Mouse (Mus musculus) hindbrain, embryonic 10.5 days (tissue): ENCODE data around the gene Ddx6. TPM values are rescaled to one million over a fixed set of nuclear protein-coding genes. Genes with fewer than 3 reads are reported as not detected.
"Not testable (repeated sequence)": the region's sequence is repeated elsewhere in the genome, so short reads cannot be mapped to it uniquely, and the experiment has no call there.

ENCODE experiments used
- DNase-seq: peaks from one replicate; pipeline ENCODE4 v3.0.0-alpha.2; 2017; ENCODE audit warnings: low spot score
- H3K27ac ChIP-seq: fragments of 300-500 bp; sonication (generic); 2 replicates; pipeline ENCODE4 v1.5.1; 2016; ENCODE audit warnings: mild to moderate bottlenecking, moderate library complexity
- H3K27me3 ChIP-seq: fragments of 300-500 bp; sonication (generic); 2 replicates; pipeline ENCODE4 v1.6.1; 2016; ENCODE audit warnings: mild to moderate bottlenecking; ENCODE audit not compliant: poor library complexity, insufficient read depth, severe bottlenecking
- H3K36me3 ChIP-seq: fragments of 300-500 bp; sonication (generic); 2 replicates; pipeline ENCODE4 v1.6.1; 2016; ENCODE audit warnings: mild to moderate bottlenecking, moderate library complexity
- H3K4me1 ChIP-seq: fragments of 300-500 bp; sonication (generic); replicated peaks from 2 replicates; pipeline ENCODE4 v1.6.1; 2016; ENCODE audit warnings: mild to moderate bottlenecking
- H3K4me3 ChIP-seq: fragments of 300-500 bp; sonication (generic); 2 replicates; pipeline ENCODE4 v1.5.1; 2016; ENCODE audit warnings: mild to moderate bottlenecking, moderate library complexity
- H3K9me3 ChIP-seq: fragments of 300-500 bp; sonication (generic); 2 replicates; pipeline ENCODE4 v1.6.1; 2016; ENCODE audit warnings: mild to moderate bottlenecking, moderate library complexity
- WGBS: fragments of 180-500 bp; shearing (Covaris S2); methylation state at CpG from one replicate; pipeline ENCODE4 v1.1.7; 2016; 5-methylcytosine and 5-hydroxymethylcytosine counted together
- polyA plus RNA-seq: library from polyadenylated mRNA; unstranded; fragments of >200 nt; fragmentation: Nextera tagmentation; extraction: Ambion mirVana; gene quantifications from 2 replicates; pipeline ENCODE4 v1.2.1, GENCODE M21; 2016

Gene Ddx6
- polyA plus RNA-seq, 1 experiment from 2014 or later: 16.8 TPM

DNA sequence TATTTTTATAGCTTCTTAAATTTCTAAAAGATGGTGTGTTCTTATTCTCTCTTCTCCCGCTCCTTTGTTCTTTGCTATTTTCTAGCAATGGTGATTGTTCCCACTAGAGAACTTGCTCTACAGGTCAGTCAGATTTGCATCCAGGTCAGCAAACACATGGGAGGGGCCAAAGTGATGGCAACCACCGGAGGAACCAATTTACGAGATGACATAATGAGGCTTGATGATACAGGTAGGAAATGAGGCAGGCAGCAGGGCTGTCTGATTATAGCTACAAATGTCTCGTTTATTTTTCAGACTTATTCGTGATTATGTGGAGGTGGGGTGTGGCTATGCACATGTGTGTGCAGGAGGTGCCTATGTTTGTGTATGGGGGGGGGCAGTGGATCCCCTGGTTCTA is 19.7 kb downstream of the Ddx6 start:
- no peak overlapping the region for H3K27ac ChIP-seq
- no peaks in the 10 kb centered on the region for H3K4me1 ChIP-seq
- no peak for DNase-seq
- 88% methylated on average over 5 of the region's 5 CpGs for WGBS
- H3K9me3 ChIP-seq: no peaks in the 10 kb centered on the region
- H3K27me3 ChIP-seq: no peaks in the 10 kb centered on the region
- no peak overlapping the region for H3K4me3 ChIP-seq
- H3K36me3 ChIP-seq: peaks cover 100% of the 10 kb centered on the region

DNA sequence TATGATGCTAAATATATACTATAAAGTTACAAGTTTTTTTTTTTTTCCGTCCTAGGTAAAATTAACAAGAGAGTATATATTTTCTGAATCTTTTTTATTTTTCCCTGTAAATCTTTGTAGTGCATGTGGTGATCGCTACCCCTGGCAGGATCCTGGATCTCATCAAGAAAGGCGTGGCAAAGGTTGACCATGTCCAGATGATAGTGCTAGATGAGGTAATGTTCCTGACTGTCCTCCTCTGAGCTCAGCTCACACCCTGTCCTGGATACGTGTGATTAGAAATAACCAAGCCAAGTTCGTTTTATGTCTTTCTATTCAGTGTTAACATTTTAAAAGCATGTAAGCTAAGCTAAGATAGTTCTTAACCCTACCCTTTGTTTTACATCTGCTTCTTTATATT is 21.6 kb downstream of the Ddx6 start:
- H3K4me1 ChIP-seq: no peaks in the 10 kb centered on the region
- no peaks in the 10 kb centered on the region for H3K27me3 ChIP-seq
- no peak overlapping the region for H3K4me3 ChIP-seq
- no peak for DNase-seq
- no peak overlapping the region for H3K27ac ChIP-seq
- H3K36me3 ChIP-seq: peaks cover 99% of the 10 kb centered on the region
- 91% methylated on average over 5 of the region's 5 CpGs for WGBS
- no peaks in the 10 kb centered on the region for H3K9me3 ChIP-seq

DNA sequence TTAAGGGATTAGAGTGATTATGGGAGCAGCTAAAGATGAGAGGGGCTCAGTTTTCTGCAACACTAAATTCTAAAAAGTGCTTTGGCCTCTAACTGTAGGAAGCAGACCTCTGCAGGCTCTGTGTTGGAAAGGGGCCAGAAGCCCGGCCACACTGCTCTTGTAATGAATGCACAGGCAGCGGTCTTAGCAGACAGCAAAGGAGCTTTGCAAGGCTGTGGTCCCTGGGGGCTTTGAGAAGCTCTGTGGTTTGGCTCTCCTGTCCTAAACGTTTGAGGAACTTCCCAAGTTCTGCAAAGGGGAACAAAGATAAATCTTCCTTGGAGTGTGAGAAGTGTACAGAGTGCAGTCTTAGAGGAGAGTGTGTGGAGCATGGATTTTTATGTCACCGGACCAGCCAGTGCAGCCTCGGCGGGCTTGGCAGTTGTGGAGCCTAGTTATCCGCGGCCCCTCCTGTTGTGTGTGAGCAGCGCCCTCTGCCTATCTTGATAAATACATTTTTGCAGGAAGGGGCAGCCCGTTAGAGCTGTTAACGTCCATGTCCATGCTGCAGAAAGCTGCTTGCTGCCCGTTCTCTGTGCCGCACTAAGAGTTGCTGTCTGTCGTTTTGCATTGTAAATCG is 33.0 kb downstream of the Ddx6 start:
- Histone ChIP-seq H3K27me3 (no peaks in the 10 kb centered on the region), H3K9me3 (no peaks in the 10 kb centered on the region), H3K4me1 (no peaks in the 10 kb centered on the region), H3K36me3 (peaks cover 85% of the 10 kb centered on the region), H3K27ac (no peak overlapping the region), H3K4me3 (no peak overlapping the region)
- WGBS: 88% methylated on average over 15 of the region's 15 CpGs
- no peak for DNase-seq

DNA sequence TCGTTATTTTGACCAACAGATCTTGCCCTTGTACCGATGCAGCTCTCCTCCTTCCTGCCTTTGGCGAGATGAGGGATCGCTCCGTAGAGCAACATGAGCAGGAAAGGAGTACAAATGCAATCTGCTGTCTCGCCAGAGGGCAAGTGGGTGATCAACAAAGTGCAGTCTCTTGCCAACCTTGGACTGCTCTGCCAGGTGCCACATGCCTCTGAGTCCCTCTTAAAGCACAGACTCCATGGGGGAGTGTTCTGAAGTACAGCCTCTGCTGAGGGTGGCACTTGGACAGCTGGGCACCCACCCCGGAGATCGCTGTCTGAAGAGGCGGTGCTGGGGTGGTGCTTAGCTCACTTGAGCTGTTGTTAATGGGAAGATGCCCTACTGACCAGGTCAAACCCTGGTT is 34.0 kb downstream of the Ddx6 start:
- H3K4me1 ChIP-seq, DNase-seq, H3K27ac ChIP-seq, H3K9me3 ChIP-seq, H3K27me3 ChIP-seq, H3K4me3 ChIP-seq: not testable (repeated sequence)
- 96% methylated on average over 9 of the region's 9 CpGs for WGBS
- peaks cover 74% of the 10 kb centered on the region for H3K36me3 ChIP-seq

DNA sequence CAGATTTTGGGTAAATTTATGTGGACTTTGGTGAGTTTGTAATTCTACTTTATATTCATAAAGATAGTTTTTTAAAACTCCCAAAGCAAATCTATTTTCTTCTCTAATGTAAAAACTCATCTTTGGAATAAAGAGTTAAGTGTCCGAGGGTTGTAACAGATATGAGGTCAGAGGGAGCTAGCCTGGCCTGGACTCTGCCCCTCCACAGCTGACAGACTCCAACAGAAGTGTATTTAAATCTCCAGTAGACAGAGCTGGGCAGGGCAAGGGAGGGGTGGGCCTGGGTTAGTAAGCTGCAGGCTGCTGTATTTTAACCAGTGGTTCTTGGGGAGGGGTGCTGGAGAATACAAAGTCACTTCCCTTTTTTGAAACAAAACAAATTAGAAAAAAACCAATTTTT is 35.3 kb downstream of the Ddx6 start:
- not testable (repeated sequence) for H3K27ac ChIP-seq, H3K4me3 ChIP-seq, DNase-seq, H3K4me1 ChIP-seq, H3K9me3 ChIP-seq, H3K27me3 ChIP-seq
- peaks cover 61% of the 10 kb centered on the region for H3K36me3 ChIP-seq
- 87% methylated on average over 1 of the region's 1 CpGs for WGBS

DNA sequence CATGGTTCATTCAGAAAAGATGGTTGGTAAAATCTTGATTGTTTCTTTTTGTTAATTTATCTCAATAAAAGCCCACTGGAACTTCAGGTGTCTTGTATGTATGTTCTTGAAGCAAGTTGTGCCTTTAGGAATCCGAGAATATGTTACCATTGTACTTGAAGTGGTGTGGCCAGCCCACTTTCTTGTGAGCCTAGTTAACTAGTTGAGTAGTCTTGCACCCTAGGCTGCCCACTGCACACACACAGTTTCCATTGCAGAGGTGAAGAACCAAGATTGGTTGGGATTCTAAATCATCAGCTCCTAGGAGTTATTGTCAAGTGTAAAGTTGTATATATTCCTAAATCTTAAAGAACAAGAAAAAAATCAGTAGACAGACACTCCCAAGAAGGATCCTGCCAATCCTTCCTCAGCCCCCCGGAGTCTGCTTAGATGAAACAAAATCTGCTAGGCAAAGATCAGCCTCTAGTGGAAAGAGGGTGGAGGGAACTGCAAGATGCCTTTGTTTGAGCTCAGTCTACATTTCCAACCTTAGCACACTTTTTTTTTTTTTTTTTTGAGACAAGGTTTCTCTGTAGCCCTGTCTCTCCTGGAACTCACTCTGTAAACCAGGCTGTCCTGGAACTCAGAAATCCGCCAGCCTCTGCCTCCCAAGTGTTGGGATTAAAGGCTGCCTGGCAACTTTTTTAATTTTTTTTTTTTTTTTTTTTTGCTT is 36.1 kb downstream of the Ddx6 start:
- 89% methylated on average over 3 of the region's 3 CpGs for WGBS
- Histone ChIP-seq H3K36me3 (peaks cover 53% of the 10 kb centered on the region), H3K27ac (no peak overlapping the region), H3K27me3 (no peaks in the 10 kb centered on the region), H3K4me3 (no peak overlapping the region), H3K4me1 (no peaks in the 10 kb centered on the region), H3K9me3 (no peaks in the 10 kb centered on the region)
- DNase-seq: no peak

DNA sequence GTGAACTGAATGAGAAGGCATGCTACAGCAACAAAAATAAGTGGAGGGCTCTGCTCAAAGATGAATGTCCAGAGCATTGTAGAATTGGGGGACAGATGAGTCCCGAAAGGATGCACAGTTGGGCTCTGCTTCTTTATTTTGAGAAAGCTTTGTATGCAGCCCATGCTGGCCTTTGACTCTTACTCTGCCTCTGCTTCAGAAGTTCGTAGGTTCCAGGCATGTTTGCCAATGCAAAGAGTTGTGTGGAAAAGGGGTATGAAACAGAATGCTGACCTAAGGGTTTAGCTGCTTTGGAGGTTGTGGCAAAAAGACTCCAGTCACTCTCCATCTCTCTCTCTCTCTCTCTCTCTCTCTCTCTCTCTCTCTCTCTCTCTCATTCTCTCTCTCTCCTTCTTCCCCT is 36.9 kb downstream of the Ddx6 start:
- Histone ChIP-seq H3K27ac (no peak overlapping the region), H3K27me3 (no peaks in the 10 kb centered on the region), H3K36me3 (peaks cover 45% of the 10 kb centered on the region), H3K9me3 (no peaks in the 10 kb centered on the region), H3K4me1 (no peaks in the 10 kb centered on the region), H3K4me3 (no peak overlapping the region)
- 88% methylated on average over 2 of the region's 2 CpGs for WGBS
- DNase-seq: no peak

DNA sequence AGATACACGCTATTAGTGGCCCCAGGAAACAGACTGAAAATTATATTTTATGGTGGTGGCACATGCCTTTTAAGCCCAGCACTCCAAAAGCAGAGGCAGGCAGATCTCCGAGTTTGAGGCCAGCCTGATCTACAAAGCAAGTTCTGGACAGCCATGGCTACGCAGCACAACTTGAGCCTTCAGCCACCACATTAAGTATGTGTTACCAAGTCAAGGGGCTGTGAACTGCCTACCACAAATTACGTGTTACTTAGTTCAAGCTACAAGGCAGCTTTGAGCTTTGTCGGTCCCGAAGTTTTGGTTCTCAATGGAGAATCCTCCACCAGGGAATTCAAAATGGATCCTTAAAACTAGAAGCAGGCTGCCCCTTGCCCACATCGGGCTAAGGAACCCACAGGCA is 38.4 kb downstream of the Ddx6 start:
- Histone ChIP-seq H3K27ac (no peak overlapping the region), H3K36me3 (peaks cover 31% of the 10 kb centered on the region), H3K9me3 (no peaks in the 10 kb centered on the region), H3K4me1 (no peaks in the 10 kb centered on the region), H3K27me3 (no peaks in the 10 kb centered on the region), H3K4me3 (no peak overlapping the region)
- WGBS: 95% methylated on average over 7 of the region's 7 CpGs
- no peak for DNase-seq

DNA sequence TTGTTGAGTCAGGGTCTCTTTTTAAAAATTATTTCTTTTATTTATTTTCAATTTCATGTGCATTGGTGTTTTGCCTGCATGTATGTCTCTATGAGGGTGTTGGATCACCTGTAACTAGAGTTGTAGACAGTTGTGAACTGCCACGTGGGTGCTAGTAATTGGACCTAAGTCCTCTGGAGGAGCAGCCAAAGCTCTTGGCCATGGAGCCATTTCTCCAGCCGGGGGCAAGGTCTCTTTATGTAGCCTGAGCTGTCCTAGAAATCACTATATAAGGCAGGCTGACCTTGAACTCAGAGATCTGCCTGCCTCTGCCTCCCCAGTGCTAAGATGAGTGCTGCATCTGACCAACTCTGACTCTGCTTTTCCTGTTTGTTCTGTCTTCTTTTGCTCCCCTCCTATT is 39.5 kb downstream of the Ddx6 start:
- 89% methylated on average over 2 of the region's 2 CpGs for WGBS
- no peak overlapping the region for H3K27ac ChIP-seq
- no peak for DNase-seq

DNA sequence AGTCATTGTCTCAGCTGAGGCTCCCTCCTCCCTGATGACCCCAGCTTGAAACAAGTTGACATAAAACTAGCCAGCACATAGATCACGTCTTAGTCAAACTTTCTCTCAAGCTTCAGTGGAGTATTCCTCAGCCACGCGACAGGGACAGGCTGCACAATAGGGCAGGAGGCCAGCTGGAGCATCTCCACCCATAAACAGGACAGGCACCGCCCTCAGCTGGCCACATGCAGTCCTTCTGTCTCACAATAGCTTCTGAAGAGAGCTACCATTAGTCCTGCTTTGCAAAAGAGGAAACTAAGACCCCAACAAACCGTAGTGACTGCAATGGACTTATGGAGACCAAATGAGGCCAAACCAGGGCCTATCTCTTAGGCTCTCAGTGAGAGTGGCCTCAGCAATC is 40.8 kb downstream of the Ddx6 start:
- no peaks in the 10 kb centered on the region; the same call in 1 of the 2 replicates for H3K4me1 ChIP-seq
- H3K27me3 ChIP-seq: no peaks in the 10 kb centered on the region
- H3K9me3 ChIP-seq: no peaks in the 10 kb centered on the region
- 79% methylated on average over 5 of the region's 5 CpGs for WGBS
- H3K36me3 ChIP-seq: peaks cover 7% of the 10 kb centered on the region; the same call in 1 of the 2 replicates
- no peak overlapping the region for H3K4me3 ChIP-seq
- DNase-seq: no peak
- no peak overlapping the region for H3K27ac ChIP-seq

More for the DNA sequence above, 39.5 kb downstream of the Ddx6 start:
- Histone ChIP-seq H3K27me3 (no peaks in the 10 kb centered on the region), H3K4me3 (no peak overlapping the region), H3K9me3 (no peaks in the 10 kb centered on the region), H3K4me1 (no peaks in the 10 kb centered on the region; the same call in 1 of the 2 replicates), H3K36me3 (peaks cover 20% of the 10 kb centered on the region)

DNA sequence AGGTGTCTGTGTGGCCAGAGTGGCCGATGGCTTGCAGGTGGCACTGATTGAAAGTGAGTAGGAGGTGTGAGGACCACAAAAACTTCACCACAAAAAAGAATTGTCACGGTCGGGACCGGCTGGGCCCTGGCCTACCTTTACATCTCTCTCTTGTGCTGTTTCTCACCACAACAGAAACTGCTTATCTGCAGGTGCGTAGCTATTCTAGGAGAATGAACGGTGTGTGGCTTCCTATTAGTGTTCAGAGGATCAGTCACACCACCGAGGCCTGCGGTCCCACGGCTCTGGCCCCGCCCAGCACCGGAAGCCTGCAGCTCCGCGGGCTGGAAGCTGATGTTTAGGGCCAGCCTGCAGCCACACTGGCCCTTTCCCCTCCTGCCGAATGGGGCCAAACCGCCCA is 41.2 kb downstream of the Ddx6 start:
- H3K27ac ChIP-seq: no peak overlapping the region
- no peak overlapping the region for H3K4me3 ChIP-seq
- no peaks in the 10 kb centered on the region; the same call in 1 of the 2 replicates for H3K4me1 ChIP-seq
- peaks cover 3% of the 10 kb centered on the region; the same call in 1 of the 2 replicates for H3K36me3 ChIP-seq
- 68% methylated on average over 15 of the region's 15 CpGs for WGBS
- no peaks in the 10 kb centered on the region for H3K27me3 ChIP-seq
- H3K9me3 ChIP-seq: no peaks in the 10 kb centered on the region
- DNase-seq: no peak

DNA sequence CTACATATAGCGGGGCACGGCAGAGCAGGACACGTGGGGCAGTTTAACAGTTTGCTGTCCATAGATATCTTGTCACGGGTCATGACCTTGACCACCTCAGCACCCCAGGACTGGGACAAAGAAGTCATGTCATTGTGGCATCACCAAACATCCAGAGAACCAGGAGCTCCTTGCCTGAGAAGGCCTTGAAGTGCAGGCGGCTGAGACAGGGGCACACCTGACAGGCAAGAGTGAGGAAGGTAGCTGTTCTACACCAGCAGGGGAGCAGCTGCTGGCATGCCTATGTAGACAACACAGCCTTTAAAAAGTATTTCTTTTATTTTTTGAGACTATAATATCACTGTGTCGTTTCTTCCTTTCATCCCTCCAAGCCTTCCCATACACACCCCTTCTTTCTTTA is 41.7 kb downstream of the Ddx6 start:
- 89% methylated on average over 6 of the region's 6 CpGs for WGBS
- Histone ChIP-seq H3K27ac (no peak overlapping the region), H3K4me1 (no peaks in the 10 kb centered on the region; the same call in 1 of the 2 replicates), H3K27me3 (no peaks in the 10 kb centered on the region), H3K4me3 (no peak overlapping the region), H3K36me3 (0 out of 2 replicates have a peak, but pooled peaks cover 2% of the 10 kb centered on the region), H3K9me3 (no peaks in the 10 kb centered on the region)
- no peak for DNase-seq

DNA sequence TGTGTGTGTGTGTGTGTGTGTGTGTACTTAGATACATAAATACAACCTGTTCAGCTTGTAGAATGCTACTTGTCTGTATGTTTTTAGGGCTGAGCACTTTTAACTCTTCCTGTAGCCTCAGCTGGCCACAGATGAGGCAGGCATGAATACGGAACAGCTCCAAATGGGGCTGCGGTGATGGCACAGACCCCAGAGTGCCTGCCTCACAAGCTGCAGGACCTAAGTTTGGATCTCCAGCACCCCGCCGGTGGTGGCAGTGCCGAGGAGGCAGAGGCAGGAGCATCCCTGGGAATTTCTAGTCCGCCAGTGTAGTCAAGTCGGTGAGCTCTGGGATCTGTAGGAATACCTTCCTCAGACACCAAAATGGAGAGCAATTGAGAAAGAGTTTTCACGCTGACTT is 42.3 kb downstream of the Ddx6 start:
- no peak overlapping the region for H3K27ac ChIP-seq
- no peaks in the 10 kb centered on the region for H3K27me3 ChIP-seq
- 0 out of 2 replicates have a peak, but pooled peaks cover 2% of the 10 kb centered on the region for H3K36me3 ChIP-seq
- H3K4me1 ChIP-seq: no peaks in the 10 kb centered on the region; the same call in 1 of the 2 replicates
- no peak for DNase-seq
- H3K4me3 ChIP-seq: no peak overlapping the region
- no peaks in the 10 kb centered on the region for H3K9me3 ChIP-seq
- 94% methylated on average over 8 of the region's 8 CpGs for WGBS
